Mouse (Mus musculus) G1E (cell line): ENCODE results near the gene Osbpl10.

ENCODE experiments used
- CTCF ChIP-seq: IDR thresholded peaks from 2 replicates; pipeline ENCODE4 v1.5.1; 2012; ENCODE audit warnings: low read depth, low read length, inconsistent platforms, mixed read lengths
- POLR2AphosphoS5 ChIP-seq: IDR thresholded peaks from 2 replicates; pipeline ENCODE4 v1.6.1; 2012; ENCODE audit warnings: low read depth, low read length, inconsistent platforms; ENCODE audit not compliant: insufficient replicate concordance

- TF ChIP-seq CTCF (no peak), POLR2AphosphoS5 (no peak)
These were observed 80.4 kb downstream of the Osbpl10 start for GRCm38 (mm10) chr9:115058806-115059205.
